Mouse (Mus musculus) testis, adult 2 months (tissue): ENCODE measurements around the gene Gm28230.

ENCODE experiments used
- CTCF ChIP-seq: fragments of 200-500 bp; IDR thresholded peaks from 2 replicates; pipeline ENCODE4 v1.5.1; 2012; ENCODE audit warnings: low read depth, mild to moderate bottlenecking, inconsistent platforms, low read length, moderate library complexity; ENCODE audit not compliant: control insufficient read depth, insufficient read depth, insufficient replicate concordance
- POLR2A ChIP-seq: fragments of 200-500 bp; IDR thresholded peaks from 2 replicates; pipeline ENCODE4 v1.6.1; 2012; ENCODE audit warnings: low read depth, mild to moderate bottlenecking, inconsistent platforms, low read length, moderate library complexity; ENCODE audit not compliant: control insufficient read depth

- TF ChIP-seq CTCF (no peak), POLR2A (no peak; the same call in 1 of the 2 replicates)
These were observed 22.0 kb upstream of the Gm28230 start, which contains the start of gene Hoxd8 for GRCm38 (mm10) chr2:74704393-74704998.
